Mouse (Mus musculus) stomach, embryonic 14.5 days (tissue): ENCODE measurements around the gene Mcoln2. TPM values are rescaled to one million over a fixed set of nuclear protein-coding genes. Genes with fewer than 3 reads are reported as not detected.

ENCODE experiments used
- ATAC-seq: fragments of 200-750 bp; cut with Nextera tagmentation; 2 replicates; pipeline ENCODE4 v1.8.0; 2017; ENCODE audit warnings: low read depth, moderate TSS enrichment; ENCODE audit not compliant: insufficient number of reproducible peaks, insufficient read depth, low FRiP score
- H3K27ac ChIP-seq: fragments of 300-500 bp; sonication (generic); 2 replicates; pipeline ENCODE4 v1.5.1; 2014; ENCODE audit warnings: mild to moderate bottlenecking, low read length, moderate library complexity, mixed read lengths
- H3K27me3 ChIP-seq: fragments of 300-500 bp; sonication (generic); 2 replicates; pipeline ENCODE4 v1.6.1; 2014; ENCODE audit warnings: low read length, control low read depth, mixed read lengths; ENCODE audit not compliant: control insufficient read depth, insufficient read depth
- H3K36me3 ChIP-seq: fragments of 300-500 bp; sonication (generic); 2 replicates; pipeline ENCODE4 v1.6.1; 2014; ENCODE audit warnings: mild to moderate bottlenecking, control low read depth, low read length, moderate library complexity, mixed read lengths; ENCODE audit not compliant: control insufficient read depth, insufficient read depth
- H3K4me1 ChIP-seq: fragments of 300-500 bp; sonication (generic); 2 replicates; pipeline ENCODE4 v1.6.1; 2014; ENCODE audit warnings: low read length, control low read depth, mixed read lengths; ENCODE audit not compliant: control insufficient read depth, insufficient read depth
- H3K4me2 ChIP-seq: fragments of 300-500 bp; sonication (generic); replicated peaks from 2 replicates; pipeline ENCODE4 v1.6.1; 2014; ENCODE audit warnings: low read depth, low read length, control low read depth
- H3K4me3 ChIP-seq: fragments of 300-500 bp; sonication (generic); 2 replicates; pipeline ENCODE4 v1.5.1; 2014; ENCODE audit warnings: low read depth, low read length, control low read depth
- H3K9ac ChIP-seq: fragments of 300-500 bp; sonication (generic); replicated peaks from 2 replicates; pipeline ENCODE4 v1.6.1; 2014; ENCODE audit warnings: low read depth, mild to moderate bottlenecking, control low read depth, low read length, moderate library complexity, mixed read lengths
- H3K9me3 ChIP-seq: fragments of 300-500 bp; sonication (generic); 2 replicates; pipeline ENCODE4 v1.6.1; 2016; ENCODE audit warnings: low read depth, low read length, control low read depth; ENCODE audit not compliant: control insufficient read depth
- WGBS: fragments of 180-500 bp; shearing (Covaris S2); extraction: QIAGEN DNeasy Blood & Tissue Kit; methylation state at CpG from one replicate; pipeline ENCODE4 v1.1.7; 2014; 5-methylcytosine and 5-hydroxymethylcytosine counted together
- polyA plus RNA-seq: library from polyadenylated mRNA; unstranded; fragments of >200 nt; fragmentation: Nextera tagmentation; extraction: Ambion mirVana; gene quantifications from 2 replicates; pipeline ENCODE4 v1.2.1, GENCODE M21; 2014

Mcoln2 gene
- polyA plus RNA-seq, 1 experiment from 2014 or later: 1.4 TPM

DNA sequence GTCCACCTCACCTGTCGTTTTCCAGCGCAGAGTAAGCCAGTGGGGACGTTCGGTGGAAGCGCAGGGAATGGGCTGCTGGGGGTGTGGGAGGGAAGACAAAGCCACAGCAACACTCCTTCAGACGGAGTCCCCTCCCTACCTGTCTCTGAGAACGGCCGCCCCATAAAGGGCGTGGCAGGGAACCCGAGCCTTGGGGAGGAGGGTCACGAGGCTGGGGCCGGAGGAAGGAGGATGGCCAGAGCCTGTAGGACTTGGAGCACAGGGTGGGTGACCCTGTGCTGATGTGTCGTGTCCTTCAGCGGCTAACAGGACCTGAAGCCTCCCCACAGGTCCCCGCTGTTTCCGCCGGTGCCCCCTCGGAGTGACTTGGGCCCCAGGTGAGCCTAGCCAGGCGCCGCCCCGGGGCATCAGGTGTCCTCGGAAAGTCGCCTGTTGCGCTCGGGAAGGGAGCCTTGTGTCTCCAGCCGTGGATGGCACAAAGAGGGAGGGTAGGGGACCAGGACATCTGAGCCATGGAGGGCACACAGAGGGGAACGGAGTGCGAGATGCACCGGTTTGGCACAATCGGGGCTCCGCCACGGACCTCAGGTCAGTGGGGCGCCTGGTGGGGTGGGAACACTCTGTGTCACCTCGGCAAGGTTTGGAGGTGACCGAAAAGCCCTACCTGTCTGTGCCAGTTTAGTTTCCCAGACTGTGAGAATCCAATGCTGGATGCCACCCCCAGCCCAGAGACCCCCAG is 32.2 kb upstream of the Mcoln2 start, which contains the start of gene Mcoln3:
TSS of gene Mcoln3 (plus strand) at position 193 of the 739 bp plus-strand sequence.
- WGBS: 11% methylated on average over 35 of the region's 35 CpGs
- Histone ChIP-seq H3K4me3 (peak within 1 kb of the TSS; percentile 20), H3K36me3 (no peaks in the 10 kb centered on the region), H3K9me3 (no peaks in the 10 kb centered on the region), H3K27ac (no peak within 1 kb of the TSS), H3K9ac (no peak within 1 kb of the TSS), H3K4me2 (peak within 1 kb of the TSS; percentile 42), H3K27me3 (0 out of 2 replicates have a peak, but pooled peaks cover 7% of the 10 kb centered on the region), H3K4me1 (0 out of 2 replicates have a peak, but pooled peaks cover 4% of the 10 kb centered on the region)
- ATAC-seq: peak; percentile 62

DNA sequence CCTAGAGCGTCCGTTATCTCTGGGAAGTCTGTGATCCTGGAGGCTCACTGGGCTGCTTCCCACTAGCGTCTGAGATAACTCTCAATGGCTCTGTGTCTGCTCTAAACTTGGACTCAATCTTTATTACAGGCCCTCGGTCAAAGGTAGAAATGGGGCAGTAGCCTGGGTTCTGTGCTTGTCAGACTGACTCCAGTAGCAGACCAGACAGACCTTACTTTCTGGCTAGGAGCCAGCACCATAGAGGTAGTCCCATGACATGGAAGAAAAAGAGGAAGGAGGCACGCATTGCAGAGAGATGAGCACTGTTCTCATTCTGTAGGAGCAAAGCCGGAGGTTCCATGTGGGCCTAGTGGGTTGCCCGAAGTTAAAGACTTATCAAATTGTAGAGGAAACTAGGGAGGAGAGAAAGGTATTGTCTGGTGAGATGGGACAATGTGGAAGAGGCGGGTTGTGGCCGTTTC is 31.6 kb upstream of the Mcoln2 start:
- H3K36me3 ChIP-seq: no peaks in the 10 kb centered on the region
- H3K9ac ChIP-seq: no peak overlapping the region
- 0 out of 2 replicates have a peak, but pooled peaks cover 7% of the 10 kb centered on the region for H3K27me3 ChIP-seq
- 67% methylated on average over 9 of the region's 9 CpGs for WGBS
- H3K4me2 ChIP-seq: no peak overlapping the region
- H3K4me1 ChIP-seq: 0 out of 2 replicates have a peak, but pooled peaks cover 4% of the 10 kb centered on the region
- H3K27ac ChIP-seq: no peak overlapping the region
- no peak for ATAC-seq
- H3K4me3 ChIP-seq: no peak overlapping the region
- H3K9me3 ChIP-seq: no peaks in the 10 kb centered on the region

DNA sequence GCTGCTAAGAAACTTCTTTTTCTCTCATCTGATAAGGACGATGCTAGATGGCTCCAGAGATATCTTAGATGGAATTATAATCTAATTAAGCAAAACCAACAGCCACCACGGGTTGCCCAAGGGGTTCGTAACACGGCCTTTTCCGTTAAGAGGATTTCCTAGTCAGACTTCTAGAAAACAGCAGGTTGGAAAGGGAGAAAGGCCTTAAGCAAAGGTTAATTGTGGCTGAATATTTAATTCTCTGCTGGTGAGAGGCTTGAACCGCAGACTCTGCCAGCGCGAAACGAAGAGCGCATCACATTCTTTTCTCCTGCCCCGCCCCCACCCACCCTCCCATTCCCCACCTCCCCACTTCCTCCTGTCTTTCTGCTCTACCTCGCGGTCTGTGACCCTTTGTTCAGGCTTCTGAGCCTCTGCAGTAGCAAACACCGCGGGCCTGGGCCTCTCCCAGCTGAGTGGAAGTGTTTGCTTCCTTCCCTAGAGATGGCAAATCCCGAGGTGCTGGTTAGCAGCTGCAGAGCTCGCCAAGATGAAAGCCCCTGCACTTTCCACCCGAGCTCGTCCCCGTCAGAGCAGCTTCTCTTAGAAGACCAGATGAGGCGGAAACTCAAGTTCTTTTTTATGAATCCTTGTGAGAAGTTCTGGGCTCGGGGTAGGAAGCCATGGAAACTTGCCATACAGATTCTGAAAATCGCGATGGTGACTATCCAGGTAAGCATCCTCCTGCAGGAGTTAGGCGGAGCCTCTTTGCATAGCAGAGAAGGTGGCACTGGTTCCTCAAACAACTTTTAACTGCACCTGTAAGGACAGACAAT is 28.1 kb upstream of the Mcoln2 start:
- ATAC-seq: peak; percentile 66; the same call in 1 of the 2 replicates
- Histone ChIP-seq H3K9me3 (no peaks in the 10 kb centered on the region), H3K27ac (no peak overlapping the region), H3K4me1 (0 out of 2 replicates have a peak, but pooled peaks cover 4% of the 10 kb centered on the region), H3K4me2 (peak overlapping the region; percentile 35), H3K4me3 (peak overlapping the region; percentile 13; the same call in 1 of the 2 replicates), H3K9ac (no peak overlapping the region), H3K27me3 (0 out of 2 replicates have a peak, but pooled peaks cover 7% of the 10 kb centered on the region), H3K36me3 (no peaks in the 10 kb centered on the region)
- WGBS: 14% methylated on average over 25 of the region's 25 CpGs

DNA sequence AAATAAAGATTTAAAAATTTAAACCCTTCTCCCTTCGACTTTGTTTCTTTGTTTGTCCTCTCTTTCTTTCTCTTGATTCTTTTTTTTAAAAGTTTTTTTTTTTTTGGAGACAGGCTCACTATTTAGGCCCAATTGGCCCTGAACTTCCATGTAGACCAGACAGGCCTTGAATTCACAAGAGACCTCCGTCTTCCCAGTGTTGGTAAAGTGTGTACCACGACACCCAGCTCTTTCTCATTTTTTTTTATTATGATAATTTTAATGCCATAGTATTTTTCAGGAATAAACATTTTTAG is 27.6 kb upstream of the Mcoln2 start:
- ATAC-seq: no peak
- Histone ChIP-seq H3K4me1 (0 out of 2 replicates have a peak, but pooled peaks cover 4% of the 10 kb centered on the region), H3K27me3 (0 out of 2 replicates have a peak, but pooled peaks cover 5% of the 10 kb centered on the region), H3K9me3 (no peaks in the 10 kb centered on the region), H3K27ac (no peak overlapping the region), H3K36me3 (no peaks in the 10 kb centered on the region), H3K4me3 (peak overlapping the region; percentile 13; the same call in 1 of the 2 replicates), H3K9ac (no peak overlapping the region), H3K4me2 (peak overlapping the region; percentile 35; the same call in 1 of the 2 replicates)
- 48% methylated on average over 3 of the region's 3 CpGs for WGBS

DNA sequence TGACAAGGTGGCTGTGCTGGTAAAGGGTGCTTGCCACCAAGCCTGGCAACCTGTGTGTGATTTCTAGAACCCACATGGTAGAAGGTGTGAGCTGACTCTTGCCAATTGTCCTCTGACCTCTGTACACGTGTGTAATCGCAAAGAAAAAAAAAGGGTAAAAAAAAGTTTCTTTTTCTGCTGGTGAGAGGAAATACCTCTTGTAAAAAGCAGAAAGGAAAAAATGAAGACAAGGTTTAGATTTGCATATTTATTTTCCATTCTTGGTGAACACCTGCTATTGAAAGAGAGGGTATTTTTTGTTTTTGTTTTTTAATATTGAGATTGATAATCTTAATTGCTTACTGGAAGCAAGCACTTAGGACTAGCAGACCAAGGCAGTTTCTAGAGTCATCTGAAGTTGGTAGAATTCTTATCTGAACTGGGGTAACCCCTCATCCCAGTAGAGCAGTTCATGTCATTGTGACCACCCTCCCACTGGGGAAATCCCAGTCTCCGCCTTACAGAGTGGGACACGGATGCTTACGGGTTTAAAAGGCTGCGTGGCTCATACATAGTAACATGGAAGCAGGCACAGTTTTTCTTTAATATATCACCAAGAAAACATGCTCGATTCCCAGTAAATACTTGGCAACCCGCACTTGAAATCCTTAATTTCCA is 26.7 kb upstream of the Mcoln2 start:
- H3K9ac ChIP-seq: no peak overlapping the region
- no peaks in the 10 kb centered on the region for H3K36me3 ChIP-seq
- H3K9me3 ChIP-seq: no peaks in the 10 kb centered on the region
- no peak overlapping the region for H3K4me3 ChIP-seq
- H3K4me2 ChIP-seq: no peak overlapping the region
- ATAC-seq: no peak
- no peak overlapping the region for H3K27ac ChIP-seq
- no peaks in the 10 kb centered on the region for H3K27me3 ChIP-seq
- H3K4me1 ChIP-seq: 0 out of 2 replicates have a peak, but pooled peaks cover 4% of the 10 kb centered on the region
- WGBS: 85% methylated on average over 8 of the region's 8 CpGs

DNA sequence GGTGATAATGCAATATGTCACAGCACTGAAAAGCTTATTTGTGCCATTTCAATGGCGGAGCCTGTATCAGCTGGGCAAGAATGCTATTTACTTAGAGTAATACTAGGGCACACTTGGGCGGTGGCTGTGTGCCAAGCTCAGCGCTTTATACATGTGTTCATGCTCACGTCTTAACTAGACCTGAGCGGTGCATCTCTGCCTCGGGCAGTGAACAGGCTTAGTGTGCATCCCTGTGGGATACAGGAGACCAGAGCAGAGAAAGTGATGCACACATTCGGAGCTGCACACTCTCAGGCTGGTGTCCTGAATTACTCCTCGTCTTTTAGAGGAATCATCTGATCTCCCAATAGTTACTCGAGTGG is 26.2 kb upstream of the Mcoln2 start:
- H3K27me3 ChIP-seq: no peaks in the 10 kb centered on the region
- no peak overlapping the region for H3K4me2 ChIP-seq
- ATAC-seq: no peak
- no peaks in the 10 kb centered on the region for H3K36me3 ChIP-seq
- no peaks in the 10 kb centered on the region for H3K9me3 ChIP-seq
- H3K4me1 ChIP-seq: 0 out of 2 replicates have a peak, but pooled peaks cover 4% of the 10 kb centered on the region
- no peak overlapping the region for H3K4me3 ChIP-seq
- 67% methylated on average over 9 of the region's 9 CpGs for WGBS
- no peak overlapping the region for H3K27ac ChIP-seq
- H3K9ac ChIP-seq: no peak overlapping the region

DNA sequence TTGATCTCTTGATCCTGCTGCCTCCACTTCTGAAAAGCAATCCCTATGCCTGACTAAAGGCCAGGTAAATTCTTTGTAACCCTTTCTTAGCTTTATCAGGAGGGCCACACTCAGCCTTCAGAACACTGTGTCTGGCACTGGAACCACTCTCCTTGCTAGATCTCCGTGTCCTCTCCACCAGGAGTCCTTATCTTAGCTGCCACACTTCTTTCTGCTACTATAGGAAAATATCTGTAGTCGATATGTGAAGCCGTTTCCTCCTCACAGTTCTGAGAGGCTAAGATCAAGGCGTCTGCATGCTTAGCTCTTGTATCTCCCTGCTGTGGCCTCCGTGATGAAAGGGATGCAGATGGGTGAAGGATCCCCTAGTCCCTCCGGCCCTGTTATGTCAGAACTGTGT is 22.4 kb upstream of the Mcoln2 start:
- Histone ChIP-seq H3K27me3 (no peaks in the 10 kb centered on the region), H3K9me3 (no peaks in the 10 kb centered on the region), H3K4me2 (no peak overlapping the region), H3K4me3 (no peak overlapping the region), H3K9ac (no peak overlapping the region), H3K4me1 (no peaks in the 10 kb centered on the region), H3K36me3 (no peaks in the 10 kb centered on the region), H3K27ac (no peak overlapping the region)
- ATAC-seq: no peak
- 63% methylated on average over 6 of the region's 6 CpGs for WGBS

DNA sequence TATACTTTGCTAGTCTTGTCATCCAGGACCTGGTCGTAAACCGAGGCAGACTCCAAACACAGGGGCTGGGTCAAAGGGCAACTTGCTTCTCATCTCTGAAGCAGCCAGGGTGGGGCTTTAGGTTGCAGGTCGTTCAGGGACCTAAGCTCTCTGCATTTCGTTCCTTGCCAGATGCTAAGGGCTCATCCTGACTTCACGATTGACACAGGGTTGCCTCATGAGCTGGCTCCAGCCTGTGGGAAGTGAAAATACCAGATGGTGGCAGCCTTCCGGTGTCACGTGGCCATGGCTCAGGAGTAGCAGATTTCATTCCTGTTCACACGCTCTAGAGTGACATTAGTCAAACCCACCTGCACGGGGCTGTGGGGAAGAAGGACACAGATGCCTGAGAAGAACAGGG is 14.8 kb upstream of the Mcoln2 start:
- no peak overlapping the region for H3K27ac ChIP-seq
- no peak overlapping the region for H3K9ac ChIP-seq
- H3K9me3 ChIP-seq: no peaks in the 10 kb centered on the region
- no peak overlapping the region for H3K4me2 ChIP-seq
- H3K4me3 ChIP-seq: no peak overlapping the region
- no peaks in the 10 kb centered on the region for H3K27me3 ChIP-seq
- 68% methylated on average over 9 of the region's 9 CpGs for WGBS
- no peaks in the 10 kb centered on the region for H3K4me1 ChIP-seq
- no peaks in the 10 kb centered on the region for H3K36me3 ChIP-seq
- ATAC-seq: no peak
